Comparison of ENCODE assay signal across 7 mouse cellular contexts in the genomic region with DNA sequence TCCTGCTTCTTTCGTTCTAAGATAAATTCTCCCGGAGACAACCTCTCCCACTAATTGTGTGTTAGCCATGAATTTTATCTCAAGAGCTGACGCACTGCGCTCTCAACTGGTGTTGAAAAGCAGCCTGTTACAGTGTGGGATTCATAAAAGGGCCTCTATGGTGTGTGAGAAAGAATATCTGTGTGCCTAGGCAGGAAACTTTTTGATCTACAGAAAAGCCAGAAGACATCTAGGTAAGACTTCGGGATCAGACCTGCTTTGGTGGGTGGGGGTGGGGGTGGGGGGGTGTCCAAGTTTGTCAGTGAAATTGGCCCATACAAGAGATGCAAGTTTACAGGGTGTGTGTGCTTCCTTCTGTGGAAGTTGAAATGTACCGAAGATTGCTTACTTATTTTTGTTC.
DNase-seq lines count a peak whose midpoint lies in the region; ATAC-seq and TF ChIP-seq lines count a peak whose summit lies in the region.

No protein-coding gene starts in this region.

- DNase-seq in urinary bladder, postnatal 14 days (ENCODE audit: low spot score): peak; percentile 10
- DNase-seq in urinary bladder, adult 18-20 months (ENCODE audit: low spot score in 2 of 2): no peak
- DNase-seq in forebrain, postnatal 0 days: peak; percentile 78
- peak; percentile 55 for DNase-seq in lung, postnatal 36 days
- no peak for DNase-seq in spleen, postnatal 4 days (ENCODE audit: low spot score in 2 of 2)
- no peak for DNase-seq in layer of hippocampus, adult 9-11 months

- no peaks in the 10 kb centered on the region for H3K4me1 ChIP-seq in forebrain, postnatal 0 days (ENCODE audit: insufficient read depth)
- H3K4me1 ChIP-seq in intestine, embryonic 15.5 days (replicated peaks): no peaks in the 10 kb centered on the region

- ATAC-seq in forebrain, postnatal 0 days: peak; percentile 80
- peak; percentile 83 for ATAC-seq in intestine, embryonic 15.5 days

- no peaks in the 10 kb centered on the region for H3K27me3 ChIP-seq in forebrain, postnatal 0 days (ENCODE audit: insufficient read depth, low read length)
- no peaks in the 10 kb centered on the region for H3K27me3 ChIP-seq in intestine, embryonic 15.5 days (replicated peaks)

- peak overlapping the region; percentile 93 for H3K27ac ChIP-seq in forebrain, postnatal 0 days (ENCODE audit: low read depth, low read length)
- peak overlapping the region; percentile 65 for H3K27ac ChIP-seq in intestine, embryonic 15.5 days

- H3K9ac ChIP-seq in forebrain, postnatal 0 days: peak overlapping the region; percentile 48
- no peak overlapping the region for H3K9ac ChIP-seq in intestine, embryonic 15.5 days

- WGBS in forebrain, postnatal 0 days: 7% methylated on average over 6 of the region's 6 CpGs
- WGBS in intestine, embryonic 15.5 days: 38% methylated on average over 6 of the region's 6 CpGs

- peak overlapping the region; percentile 48 for H3K4me2 ChIP-seq in forebrain, postnatal 0 days (ENCODE audit: low read depth)
- peak overlapping the region; percentile 42 for H3K4me2 ChIP-seq in intestine, embryonic 15.5 days (replicated peaks)

- no peaks in the 10 kb centered on the region for H3K36me3 ChIP-seq in forebrain, postnatal 0 days (ENCODE audit: insufficient read depth)
- no peaks in the 10 kb centered on the region for H3K36me3 ChIP-seq in intestine, embryonic 15.5 days

- peak overlapping the region; percentile 44 for H3K4me3 ChIP-seq in forebrain, postnatal 0 days (ENCODE audit: low read depth, low read length)
- H3K4me3 ChIP-seq in intestine, embryonic 15.5 days (replicated peaks): peak overlapping the region; percentile 20

- no peak for TF ChIP-seq CTCF in forebrain, postnatal 0 days (IDR thresholded peaks at IDR 0.05; ENCODE audit: low read depth)

- no peaks in the 10 kb centered on the region for H3K9me3 ChIP-seq in forebrain, postnatal 0 days (ENCODE audit: low read length)
- H3K9me3 ChIP-seq in intestine, embryonic 15.5 days: no peaks in the 10 kb centered on the region

Comparison
In these comparisons a context has a peak if more than half of its experiments do, and no peak if none do; other contexts are left out.
1. DNase-seq: peak in urinary bladder, postnatal 14 days (single experiment), forebrain, postnatal 0 days (single experiment) and lung, postnatal 36 days (single experiment); none in urinary bladder, adult 18-20 months (0 of 2), spleen, postnatal 4 days (0 of 2) and layer of hippocampus, adult 9-11 months (single experiment).